Mouse (Mus musculus) brain, adult 2 months (tissue): ENCODE data around the gene Kit.

Experiments used
- DNase-seq: peaks from one replicate; pipeline ENCODE4 v3.0.0; 2011; ENCODE audit warnings: low read depth, low spot score

Gene Kit

DNA sequence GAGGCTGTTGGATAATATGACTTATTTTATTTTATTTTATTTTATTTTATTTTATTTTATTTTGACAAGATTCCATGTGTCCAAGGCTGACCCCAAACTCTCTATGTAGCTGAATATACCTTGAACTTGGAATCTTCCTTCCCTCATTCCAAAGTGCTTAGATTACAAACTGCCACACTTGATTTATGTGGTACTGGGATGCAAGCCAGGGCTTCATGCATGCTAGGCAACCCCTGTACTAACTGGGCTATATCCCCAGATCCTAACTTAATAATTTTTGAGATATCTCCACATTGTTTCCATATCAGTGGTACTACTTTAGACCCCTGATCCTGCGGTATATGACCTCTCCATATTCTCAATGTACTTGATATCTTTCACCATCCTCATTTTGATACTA is 130.7 kb downstream of the Kit start:
- DNase-seq = no peak
